Mouse (Mus musculus) testis, postnatal 10 days (tissue): ENCODE results near the gene Aars2.

ENCODE experiments used
- DNase-seq: peaks from one replicate; pipeline ENCODE4 v3.0.0; 2021; ENCODE audit warnings: low spot score

Gene Aars2

DNA sequence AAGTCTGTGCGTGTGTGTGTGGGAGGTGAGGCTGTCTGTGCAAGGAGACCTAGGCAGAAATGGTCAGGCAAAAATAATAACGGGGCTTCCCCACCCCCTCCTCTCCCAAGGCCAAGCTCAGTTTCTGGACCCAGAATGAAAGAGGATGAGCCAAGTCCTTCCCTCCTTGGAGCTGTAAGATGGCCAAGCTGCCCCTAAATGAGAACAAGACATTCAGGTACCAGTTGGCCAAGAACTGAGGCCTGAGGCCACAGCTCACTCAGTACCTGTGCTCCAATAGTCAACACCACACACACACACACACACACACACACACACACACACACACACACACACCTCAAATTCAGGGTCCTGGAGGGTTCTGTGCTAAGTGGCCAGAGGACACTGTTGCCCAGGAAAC is 36.1 kb downstream of the Aars2 start:
- DNase-seq: no peak

- DNase-seq: no peak
These were observed 36.5 kb downstream of the Aars2 start for GRCm38 (mm10) chr17:45543115-45543514.

GRCm38 (mm10) chr17:45544001-45544872 is 37.6 kb downstream of the Aars2 start:
- no peak for DNase-seq

DNA sequence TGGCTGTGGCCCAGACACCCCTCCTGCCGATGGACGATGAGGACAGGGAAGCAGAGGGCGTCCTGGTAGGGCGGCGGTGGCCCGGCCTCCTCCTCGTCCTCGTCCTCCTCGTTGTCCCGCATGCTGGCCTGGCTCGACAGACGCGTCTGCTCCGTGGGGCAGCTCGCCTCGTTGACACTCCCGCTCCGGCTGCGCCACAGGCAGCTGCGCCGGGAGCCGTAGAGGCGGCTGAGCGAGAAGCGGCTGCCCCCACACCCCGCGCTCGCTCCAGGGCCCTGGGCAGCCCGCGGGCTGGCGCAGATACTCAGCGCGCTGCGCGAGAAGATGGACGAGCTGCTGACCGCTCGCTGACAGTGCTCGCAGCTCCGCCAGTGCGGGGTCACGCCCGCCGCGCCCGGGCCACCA is 38.2 kb downstream of the Aars2 start:
- no peak for DNase-seq

- no peak for DNase-seq
These were observed 38.8 kb downstream of the Aars2 start for GRCm38 (mm10) chr17:45545278-45545961.

DNA sequence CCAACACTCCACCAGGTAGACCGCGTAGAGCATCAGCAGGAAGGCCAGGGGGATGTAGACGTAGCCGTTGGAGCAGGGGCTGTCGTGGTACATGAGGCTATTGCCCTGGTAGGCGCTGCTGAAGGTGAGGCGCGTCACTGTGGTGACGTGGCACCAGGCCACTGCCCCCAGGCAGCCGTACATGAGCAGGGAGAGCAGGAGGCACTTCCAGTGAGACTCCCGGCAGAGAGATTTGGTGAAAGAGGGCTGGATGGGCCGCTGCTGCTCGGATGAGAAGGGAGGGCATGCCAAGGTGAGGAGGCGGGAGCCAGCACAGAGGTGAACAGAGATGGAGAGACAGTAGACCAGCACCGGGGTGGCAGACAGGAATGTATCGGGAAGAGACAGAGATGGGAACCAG is 40.3 kb downstream of the Aars2 start:
- DNase-seq: no peak

DNA sequence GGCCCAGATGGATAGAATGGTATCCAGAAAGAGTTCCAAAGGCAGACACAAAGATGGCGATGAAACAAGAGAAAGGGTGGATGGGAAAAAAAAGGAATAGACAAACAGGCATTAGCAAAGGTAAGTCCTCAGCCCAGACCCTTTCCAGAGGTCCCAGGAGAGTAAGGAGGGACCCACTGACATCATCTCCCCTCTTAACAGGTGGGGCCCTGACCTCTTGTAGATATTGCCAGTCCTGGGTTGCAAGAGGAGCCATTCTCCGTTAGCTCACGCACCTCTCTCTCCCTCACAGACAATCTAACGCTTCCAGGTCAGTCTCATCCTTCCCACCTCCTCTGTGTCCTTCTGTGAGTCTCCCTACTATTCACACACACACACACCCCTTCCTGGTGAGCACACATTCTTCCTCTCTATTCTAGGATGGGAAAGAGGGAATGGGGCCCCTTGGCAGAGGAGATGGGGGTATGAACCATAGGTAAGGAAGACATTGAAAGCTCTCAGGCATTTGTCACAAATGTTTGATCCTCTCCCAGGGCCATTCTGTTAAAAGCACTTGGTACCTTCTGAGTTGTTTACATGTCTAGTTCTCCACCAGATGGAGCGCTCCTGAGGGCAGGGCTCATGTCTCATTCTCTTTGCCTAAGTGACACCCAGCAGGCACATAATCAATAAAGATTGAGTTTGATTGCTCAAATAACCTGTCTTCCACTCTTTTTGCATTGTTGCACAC is 41.0 kb downstream of the Aars2 start:
- no peak for DNase-seq

DNA sequence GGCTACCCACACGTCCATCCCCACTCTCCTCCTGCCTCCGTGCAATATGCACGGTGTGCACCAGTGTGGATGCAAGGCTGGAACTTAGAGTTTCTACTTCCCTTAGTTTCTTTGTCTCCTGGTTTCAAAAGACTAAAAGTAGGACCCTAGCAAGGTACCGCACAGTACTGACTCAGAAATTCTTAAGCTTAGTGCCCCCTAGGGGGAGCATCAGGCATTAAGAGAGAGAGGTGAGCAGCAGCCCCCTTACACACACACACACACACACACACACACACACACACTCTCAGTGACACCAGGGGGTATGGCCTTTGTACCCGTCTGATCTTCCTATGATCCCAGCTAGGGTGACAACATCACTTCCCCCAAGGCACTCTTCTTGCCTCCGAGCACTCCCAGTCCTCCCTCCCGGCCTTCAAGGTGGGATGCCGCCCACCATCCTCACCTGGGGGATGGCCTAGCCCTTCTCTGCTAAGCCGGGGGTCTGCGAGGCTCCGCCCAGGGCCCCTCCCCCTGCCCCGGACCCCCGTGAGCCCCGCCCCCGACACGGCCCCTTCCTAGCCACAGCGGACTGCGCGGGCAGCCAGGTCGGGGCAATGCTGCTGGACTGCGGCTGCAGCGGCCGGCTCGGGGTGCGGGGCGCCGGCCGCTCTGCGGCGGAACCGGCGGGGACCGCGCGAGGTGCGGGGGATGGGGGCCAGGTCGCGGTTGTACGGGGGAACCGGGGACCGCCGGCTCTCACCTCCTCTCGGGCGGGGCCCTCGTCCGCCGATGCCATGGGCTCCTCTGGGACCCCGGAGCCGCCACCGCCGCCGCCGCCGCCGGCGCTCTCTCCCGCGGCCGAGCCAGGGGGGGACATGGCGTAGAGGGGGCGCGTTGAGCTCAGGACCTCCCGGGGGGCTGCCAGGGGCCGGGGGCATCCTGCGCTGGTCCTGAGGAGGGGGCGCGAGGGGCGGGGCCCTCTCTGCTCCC is 42.2 kb downstream of the Aars2 start:
- DNase-seq: peak; percentile 58

GRCm38 (mm10) chr17:45549617-45550181 is 43.1 kb downstream of the Aars2 start, which contains the start of gene Tmem151b:
Gene Tmem151b, minus strand, starts transcription at chr17:45549677.
- no peak for DNase-seq

DNA sequence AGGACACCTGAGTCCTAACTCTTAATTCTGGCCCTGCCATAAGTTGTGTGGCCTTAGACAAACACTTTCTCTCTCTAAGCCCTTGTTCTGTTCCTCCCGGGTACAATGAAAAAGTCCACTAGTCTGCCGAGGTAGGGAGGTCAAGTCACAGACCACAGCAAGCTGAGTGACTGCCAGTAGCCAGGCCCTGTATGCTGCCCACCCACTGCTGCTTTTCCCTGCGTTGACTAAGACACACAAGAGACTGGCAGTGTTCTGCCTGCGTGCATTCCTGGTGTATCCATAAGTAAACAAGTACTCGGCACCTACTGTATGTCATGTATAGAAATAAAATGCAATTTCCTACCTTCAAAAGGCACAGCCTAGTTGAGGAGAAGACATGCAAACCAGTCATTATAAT is 43.6 kb downstream of the Aars2 start:
- no peak for DNase-seq

DNA sequence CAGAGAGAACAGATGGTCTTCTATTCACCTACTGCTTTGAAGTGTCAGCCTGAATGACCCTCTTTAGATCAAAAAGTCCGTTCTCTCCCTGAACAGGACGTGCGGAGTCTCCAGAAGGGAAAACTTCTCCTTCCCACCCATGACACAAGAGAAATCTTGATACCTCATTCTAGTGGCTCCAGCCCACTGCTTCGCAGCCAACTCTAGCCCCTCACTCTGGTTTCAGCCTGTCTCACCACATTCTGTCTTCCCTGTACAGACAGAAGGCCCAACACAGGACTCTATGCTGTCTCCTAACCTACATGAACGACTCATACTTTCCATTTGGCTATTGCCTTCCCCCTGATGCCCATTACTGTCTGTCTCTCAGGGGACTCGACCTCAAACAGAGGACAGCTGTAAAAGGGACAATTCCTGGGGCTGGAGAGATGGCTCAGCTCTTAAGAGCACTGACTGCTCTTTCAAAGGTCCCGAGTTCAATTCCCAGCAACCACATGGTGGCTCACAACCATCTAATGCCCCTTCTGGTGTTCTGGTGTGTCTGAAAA is 44.7 kb downstream of the Aars2 start:
- no peak for DNase-seq

GRCm38 (mm10) chr17:45551816-45552451 is 45.3 kb downstream of the Aars2 start:
- DNase-seq: peak; percentile 82

GRCm38 (mm10) chr17:45553065-45553464 is 46.4 kb downstream of the Aars2 start:
- DNase-seq: no peak

GRCm38 (mm10) chr17:45554420-45554819 is 47.8 kb downstream of the Aars2 start:
- DNase-seq: no peak

DNA sequence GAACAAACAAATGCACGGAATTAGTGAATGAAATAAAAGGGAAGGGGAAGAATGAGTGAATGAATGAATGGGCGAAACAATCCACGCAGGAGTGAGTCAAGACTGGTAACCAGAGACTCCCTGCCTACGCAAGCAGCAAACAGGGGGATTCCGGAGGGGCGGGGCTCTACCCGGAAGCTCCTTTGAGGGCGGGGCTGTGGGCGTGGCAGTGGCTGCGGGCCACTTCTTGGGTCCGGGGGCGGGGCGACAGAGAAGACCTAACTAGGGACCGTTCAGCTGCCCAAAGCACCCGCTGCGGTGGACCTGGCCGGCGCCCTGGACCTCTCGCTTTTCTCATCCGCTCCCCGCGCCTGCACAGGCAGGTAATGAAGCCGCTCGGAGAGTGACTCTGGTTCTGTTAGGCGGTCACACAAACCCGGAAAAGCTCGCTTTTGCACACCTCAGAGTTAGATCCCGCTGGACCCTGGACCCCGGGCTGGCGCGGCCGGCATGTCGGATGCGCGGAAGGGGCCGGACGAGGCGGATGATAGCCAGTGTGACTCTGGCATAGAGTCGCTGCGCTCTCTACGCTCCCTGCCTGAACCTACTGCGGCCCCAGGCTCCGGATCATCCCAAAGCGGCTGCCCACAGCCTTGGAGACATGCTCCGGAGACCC is 48.9 kb downstream of the Aars2 start, which contains the start of gene Nfkbie:
TSS of gene Nfkbie (plus strand) at position 252 of the 655 bp plus-strand sequence.
- DNase-seq: peak; percentile 99

- DNase-seq: no peak
These were observed 49.5 kb downstream of the Aars2 start for GRCm38 (mm10) chr17:45556107-45556489.

DNA sequence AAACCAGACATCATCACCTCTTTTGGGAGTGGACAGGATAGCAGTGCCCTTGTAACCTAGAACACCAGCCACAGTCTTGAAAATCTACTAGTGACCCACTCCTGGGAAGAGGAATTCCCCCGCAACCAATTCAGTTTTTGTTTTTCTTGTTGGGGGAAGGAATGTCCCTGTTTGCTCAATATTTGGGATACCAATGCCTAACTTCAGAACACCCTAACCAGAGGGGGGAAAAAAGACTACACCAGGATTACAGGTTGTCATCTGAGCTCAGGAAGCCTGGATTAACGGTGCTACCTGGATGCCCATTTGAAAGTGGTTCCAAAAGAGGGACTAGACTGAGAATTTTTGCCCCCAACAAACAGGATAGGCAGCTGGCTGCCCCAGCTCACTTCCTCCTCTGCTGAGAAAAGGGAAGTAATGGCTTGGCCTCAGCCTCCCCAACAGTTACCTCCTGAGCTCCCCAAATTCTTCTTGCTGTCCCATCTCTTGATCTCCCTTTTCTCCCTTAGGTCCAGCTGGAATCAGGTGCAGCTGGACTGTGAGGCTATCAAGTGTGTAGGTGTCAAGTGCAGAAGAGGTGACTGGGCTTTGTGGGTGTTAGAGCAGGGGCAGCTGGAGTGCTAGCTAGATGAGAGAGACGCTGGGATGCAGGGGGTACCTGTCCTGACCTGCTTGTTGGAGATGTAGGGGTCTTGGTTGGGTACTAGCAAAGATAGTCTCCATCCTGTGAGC is 50.0 kb downstream of the Aars2 start:
- DNase-seq: no peak

GRCm38 (mm10) chr17:45557246-45557824 is 50.7 kb downstream of the Aars2 start:
- no peak for DNase-seq
